Mouse (Mus musculus) hindbrain, postnatal 0 days (tissue): Measurements from ENCODE around the gene Alyref. TPM values are rescaled to one million over a fixed set of nuclear protein-coding genes. Genes with fewer than 3 reads are reported as not detected.

Source experiments
- ATAC-seq: fragments of 200-750 bp; cut with Nextera tagmentation; 2 replicates; pipeline ENCODE4 v1.8.0; 2017; ENCODE audit warnings: mild to moderate bottlenecking, moderate TSS enrichment, moderate library complexity
- DNase-seq: peaks from one replicate; pipeline ENCODE4 v3.0.0-alpha.2; 2015; ENCODE audit warnings: low spot score
- H3K27ac ChIP-seq: fragments of 300-500 bp; sonication (generic); 2 replicates; pipeline ENCODE4 v1.5.1; 2014; ENCODE audit warnings: mild to moderate bottlenecking
- H3K27me3 ChIP-seq: fragments of 300-500 bp; sonication (generic); 2 replicates; pipeline ENCODE4 v1.6.1; 2014; ENCODE audit warnings: low read length, mixed read lengths; ENCODE audit not compliant: insufficient read depth
- H3K36me3 ChIP-seq: fragments of 300-500 bp; sonication (generic); 2 replicates; pipeline ENCODE4 v1.6.1; 2014; ENCODE audit warnings: low read length, mixed read lengths; ENCODE audit not compliant: insufficient read depth
- H3K4me1 ChIP-seq: fragments of 300-500 bp; sonication (generic); 2 replicates; pipeline ENCODE4 v1.6.1; 2014; ENCODE audit warnings: antibody characterized with exemption, low read length, mixed read lengths; ENCODE audit not compliant: insufficient read depth
- H3K4me2 ChIP-seq: fragments of 300-500 bp; sonication (generic); 2 replicates; pipeline ENCODE4 v1.6.1; 2014; ENCODE audit warnings: low read depth, mild to moderate bottlenecking, low read length, moderate library complexity, mixed read lengths
- H3K4me3 ChIP-seq: fragments of 300-500 bp; sonication (generic); 2 replicates; pipeline ENCODE4 v1.5.1; 2014; ENCODE audit warnings: low read length
- H3K9ac ChIP-seq: fragments of 300-500 bp; sonication (generic); replicated peaks from 2 replicates; pipeline ENCODE4 v1.6.1; 2014; ENCODE audit warnings: mild to moderate bottlenecking, low read length, moderate library complexity, mixed read lengths
- H3K9me3 ChIP-seq: fragments of 300-500 bp; sonication (generic); 2 replicates; pipeline ENCODE4 v1.6.1; 2016; ENCODE audit warnings: low read length, mixed read lengths
- CTCF ChIP-seq: IDR thresholded peaks from 2 replicates; pipeline ENCODE4 v1.5.1; 2016; ENCODE audit warnings: antibody characterized with exemption, control low read depth, low read depth
- WGBS: fragments of 180-500 bp; shearing (Covaris S2); extraction: QIAGEN DNeasy Blood & Tissue Kit; methylation state at CpG from one replicate; pipeline ENCODE4 v1.1.7; 2014; 5-methylcytosine and 5-hydroxymethylcytosine counted together
- microRNA-seq, 2 experiments: library from miRNA; unstranded; fragments of <30 nt; microRNA quantifications; one replicate each; pipeline ENCODE4; 2016
- polyA plus RNA-seq: library from polyadenylated mRNA; unstranded; fragments of >200 nt; fragmentation: Nextera tagmentation; extraction: Ambion mirVana; gene quantifications from 2 replicates; pipeline ENCODE4 v1.2.1, GENCODE M21; 2015
- total RNA-seq: library from RNA; depleted of rRNA; stranded (reverse); fragments of >200 nt; gene quantifications from 2 replicates; pipeline ENCODE4 v1.2.3, GENCODE M21; 2014; rRNA removed

Gene Alyref
- total and polyA plus RNA-seq, 2 experiments from 2014 or later = 95.2 to 185 TPM

DNA sequence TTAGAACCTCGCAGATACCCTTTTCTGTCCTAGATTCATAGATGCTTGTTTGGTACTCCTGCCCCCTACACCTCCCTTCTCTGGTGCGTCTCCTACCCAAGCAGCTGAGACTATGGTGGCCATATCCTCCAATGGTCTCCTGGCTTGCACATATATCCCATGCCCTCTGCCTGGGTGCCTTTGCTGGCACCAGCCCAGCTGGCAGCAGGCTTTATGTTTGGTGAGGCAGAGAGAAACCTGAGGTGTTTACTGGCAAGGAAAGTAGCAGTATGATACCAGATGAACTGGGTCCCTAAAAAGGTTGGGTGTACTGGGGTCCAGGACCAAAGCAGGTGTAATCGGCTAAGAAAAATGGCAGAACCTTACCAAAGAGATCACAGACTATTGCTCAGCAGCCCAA is 52.2 kb downstream of the Alyref start:
- no peak for TF ChIP-seq CTCF
- 92% methylated on average over 3 of the region's 3 CpGs for WGBS
- Histone ChIP-seq H3K36me3 (peaks cover 25% of the 10 kb centered on the region), H3K4me2 (no peak overlapping the region), H3K4me3 (no peak overlapping the region), H3K27me3 (no peaks in the 10 kb centered on the region), H3K27ac (no peak overlapping the region), H3K9ac (no peak overlapping the region), H3K4me1 (peaks cover 16% of the 10 kb centered on the region), H3K9me3 (no peaks in the 10 kb centered on the region)
- no peak for DNase-seq
- no peak for ATAC-seq

DNA sequence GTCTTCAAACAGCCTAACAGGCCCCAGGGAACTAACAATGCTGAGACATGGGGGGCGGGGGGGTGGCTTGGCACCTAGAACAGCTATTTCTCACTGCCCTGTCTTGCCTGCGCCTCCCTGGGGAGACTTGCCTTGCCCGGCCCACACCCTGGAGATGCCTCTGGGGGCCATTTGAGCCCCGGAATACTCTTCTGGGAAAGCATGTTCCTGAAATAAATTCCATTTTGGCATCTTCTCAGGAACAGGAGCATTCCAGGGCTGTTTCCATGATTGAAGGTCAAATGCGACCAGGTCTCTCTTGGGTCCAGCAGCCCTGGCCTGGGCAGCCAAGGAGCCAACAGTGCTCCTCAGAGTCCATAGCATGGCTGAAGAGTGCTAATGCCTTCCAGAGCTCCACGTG is 55.8 kb downstream of the Alyref start:
- H3K36me3 ChIP-seq = peaks cover 25% of the 10 kb centered on the region
- 85% methylated on average over 6 of the region's 6 CpGs for WGBS
- no peak for TF ChIP-seq CTCF
- H3K9ac ChIP-seq = no peak overlapping the region
- H3K4me1 ChIP-seq = peaks cover 22% of the 10 kb centered on the region
- DNase-seq (no peak), ATAC-seq (no peak)
- H3K4me2 ChIP-seq = no peak overlapping the region
- H3K9me3 ChIP-seq = no peaks in the 10 kb centered on the region
- no peak overlapping the region for H3K27ac ChIP-seq
- no peak overlapping the region for H3K4me3 ChIP-seq
- H3K27me3 ChIP-seq = no peaks in the 10 kb centered on the region

Small RNAs within 50 kb of the gene (microRNA-seq; reads per million reads assigned to microRNA genes)
- gene Mir6936 = 0.72 to 1.2 reads per million in 2 experiments

Other genes with a start within 250 kb of the Alyref start
Only the 30 nearest of the 35 such genes appear.
- 65.8 and 76.3 TPM in 2 replicates for gene Nploc4, start 160.7 kb downstream of the Alyref start, total RNA-seq
- gene Nploc4, start 160.7 kb downstream of the Alyref start, polyA plus RNA-seq = 27.1 and 28.3 TPM in 2 replicates
- gene Tspan10, start 155.7 kb downstream of the Alyref start, total RNA-seq = not detected in 2 replicates
- gene Tspan10, start 155.7 kb downstream of the Alyref start, polyA plus RNA-seq = not detected in 2 replicates
- not detected in 2 replicates for gene Pde6g, start 144.9 kb downstream of the Alyref start, total RNA-seq
- gene Pde6g, start 144.9 kb downstream of the Alyref start, polyA plus RNA-seq = 0.23 TPM in 1 of 2 replicates, not detected in the other
- gene Oxld1, start 140.3 kb downstream of the Alyref start, total RNA-seq = 11.7 and 11.9 TPM in 2 replicates
- 13.3 and 13.6 TPM in 2 replicates for gene Oxld1, start 140.3 kb downstream of the Alyref start, polyA plus RNA-seq
- 10.4 and 15.4 TPM in 2 replicates for gene Ccdc137, start 140.2 kb downstream of the Alyref start, total RNA-seq
- 17.3 and 18.7 TPM in 2 replicates for gene Ccdc137, start 140.2 kb downstream of the Alyref start, polyA plus RNA-seq
- gene Arl16, start 130.8 kb downstream of the Alyref start, total RNA-seq = 67.2 and 113 TPM in 2 replicates
- 71.2 and 73.0 TPM in 2 replicates for gene Arl16, start 130.8 kb downstream of the Alyref start, polyA plus RNA-seq
- gene Mrpl12, start 113.8 kb downstream of the Alyref start, total RNA-seq = 37.5 and 52.4 TPM in 2 replicates
- 147 and 155 TPM in 2 replicates for gene Mrpl12, start 113.8 kb downstream of the Alyref start, polyA plus RNA-seq
- gene Slc25a10, start 106.5 kb downstream of the Alyref start, total RNA-seq = 41.3 and 52.5 TPM in 2 replicates
- gene Slc25a10, start 106.5 kb downstream of the Alyref start, polyA plus RNA-seq = 28.0 and 28.8 TPM in 2 replicates
- 0.99 and 3.1 TPM in 2 replicates for gene Gcgr, start 67.7 kb downstream of the Alyref start, total RNA-seq
- 1.0 TPM in 2 replicates for gene Gcgr, start 67.7 kb downstream of the Alyref start, polyA plus RNA-seq
- gene Mcrip1, start 48.6 kb downstream of the Alyref start, total RNA-seq = 144 and 192 TPM in 2 replicates
- 250 and 257 TPM in 2 replicates for gene Mcrip1, start 48.6 kb downstream of the Alyref start, polyA plus RNA-seq
- gene Ppp1r27, start 47.2 kb downstream of the Alyref start, total RNA-seq = not detected in 2 replicates
- gene Ppp1r27, start 47.2 kb downstream of the Alyref start, polyA plus RNA-seq = not detected in 2 replicates
- 147 and 174 TPM in 2 replicates for gene P4hb, start 25.1 kb downstream of the Alyref start, total RNA-seq
- 222 TPM in 2 replicates for gene P4hb, start 25.1 kb downstream of the Alyref start, polyA plus RNA-seq
- gene Arhgdia, start 16.7 kb downstream of the Alyref start, total RNA-seq = 252 and 297 TPM in 2 replicates
- 403 and 425 TPM in 2 replicates for gene Arhgdia, start 16.7 kb downstream of the Alyref start, polyA plus RNA-seq
- 38.0 and 39.6 TPM in 2 replicates for gene Anapc11, start 56 bp upstream of the Alyref start, total RNA-seq
- gene Anapc11, start 56 bp upstream of the Alyref start, polyA plus RNA-seq = 198 and 200 TPM in 2 replicates
- gene Npb, start 10.1 kb upstream of the Alyref start, total RNA-seq = 0.78 TPM in 1 of 2 replicates, not detected in the other
- 1.8 and 3.0 TPM in 2 replicates for gene Npb, start 10.1 kb upstream of the Alyref start, polyA plus RNA-seq
- gene Pcyt2, start 19.6 kb upstream of the Alyref start, total RNA-seq = 120 and 142 TPM in 2 replicates
- 125 and 143 TPM in 2 replicates for gene Pcyt2, start 19.6 kb upstream of the Alyref start, polyA plus RNA-seq
- 30.8 and 32.8 TPM in 2 replicates for gene Sirt7, start 26.9 kb upstream of the Alyref start, total RNA-seq
- 32.3 and 38.3 TPM in 2 replicates for gene Sirt7, start 26.9 kb upstream of the Alyref start, polyA plus RNA-seq
- gene Mafg, start 35.2 kb upstream of the Alyref start, total RNA-seq = 35.9 and 39.3 TPM in 2 replicates
- 36.5 and 38.9 TPM in 2 replicates for gene Mafg, start 35.2 kb upstream of the Alyref start, polyA plus RNA-seq
- gene Pycr1, start 45.4 kb upstream of the Alyref start, total RNA-seq = 9.0 and 9.3 TPM in 2 replicates
- 13.2 and 13.8 TPM in 2 replicates for gene Pycr1, start 45.4 kb upstream of the Alyref start, polyA plus RNA-seq
- gene Myadml2, start 49.8 kb upstream of the Alyref start, total RNA-seq = 1.4 and 1.5 TPM in 2 replicates
- 1.3 and 1.5 TPM in 2 replicates for gene Myadml2, start 49.8 kb upstream of the Alyref start, polyA plus RNA-seq
- 6.9 and 10.3 TPM in 2 replicates for gene Notum, start 62.8 kb upstream of the Alyref start, total RNA-seq
- 3.0 and 4.1 TPM in 2 replicates for gene Notum, start 62.8 kb upstream of the Alyref start, polyA plus RNA-seq
- 105 and 130 TPM in 2 replicates for gene Aspscr1, start 74.6 kb upstream of the Alyref start, total RNA-seq
- 143 and 148 TPM in 2 replicates for gene Aspscr1, start 74.6 kb upstream of the Alyref start, polyA plus RNA-seq
- gene Cenpx, start 115.4 kb upstream of the Alyref start, total RNA-seq = 57.6 and 78.6 TPM in 2 replicates
- 99.7 and 100 TPM in 2 replicates for gene Cenpx, start 115.4 kb upstream of the Alyref start, polyA plus RNA-seq
- gene Lrrc45, start 115.6 kb upstream of the Alyref start, total RNA-seq = 35.4 and 49.1 TPM in 2 replicates
- 41.7 and 44.3 TPM in 2 replicates for gene Lrrc45, start 115.6 kb upstream of the Alyref start, polyA plus RNA-seq
- 669 and 698 TPM in 2 replicates for gene Rac3, start 123.1 kb upstream of the Alyref start, total RNA-seq
- 593 and 639 TPM in 2 replicates for gene Rac3, start 123.1 kb upstream of the Alyref start, polyA plus RNA-seq
- gene Dcxr, start 128.9 kb upstream of the Alyref start, total RNA-seq = 16.1 and 17.6 TPM in 2 replicates
- 20.2 and 21.3 TPM in 2 replicates for gene Dcxr, start 128.9 kb upstream of the Alyref start, polyA plus RNA-seq
- gene Cbr2, start 133.7 kb upstream of the Alyref start, total RNA-seq = 4.7 and 6.1 TPM in 2 replicates
- 3.5 and 4.0 TPM in 2 replicates for gene Cbr2, start 133.7 kb upstream of the Alyref start, polyA plus RNA-seq
- gene Hmga1b, start 164.4 kb upstream of the Alyref start, total RNA-seq = 0.42 and 1.3 TPM in 2 replicates
- gene Hmga1b, start 164.4 kb upstream of the Alyref start, polyA plus RNA-seq = 1.9 and 2.5 TPM in 2 replicates
- gene Rfng, start 185.8 kb upstream of the Alyref start, total RNA-seq = 93.6 and 97.0 TPM in 2 replicates
- gene Rfng, start 185.8 kb upstream of the Alyref start, polyA plus RNA-seq = 94.6 and 107 TPM in 2 replicates
- 304 and 314 TPM in 2 replicates for gene Gps1, start 185.9 kb upstream of the Alyref start, total RNA-seq
- 234 and 242 TPM in 2 replicates for gene Gps1, start 185.9 kb upstream of the Alyref start, polyA plus RNA-seq